Mouse (Mus musculus) lung, postnatal 0 days (tissue): ENCODE results near the gene Pard3. TPM values are rescaled to one million over a fixed set of nuclear protein-coding genes. Genes with fewer than 3 reads are reported as not detected.

Experiments
- ATAC-seq: fragments of 200-750 bp; cut with Nextera tagmentation; 2 replicates; pipeline ENCODE4 v1.8.0; 2017; ENCODE audit warnings: moderate library complexity
- DNase-seq: peaks from one replicate; pipeline ENCODE4 v3.0.0-alpha.2; 2016; ENCODE audit warnings: low spot score
- H3K27ac ChIP-seq: fragments of 300-500 bp; sonication (generic); 2 replicates; pipeline ENCODE4 v1.5.1; 2014; ENCODE audit warnings: antibody characterized with exemption, mild to moderate bottlenecking, low read length, mixed read lengths
- H3K27me3 ChIP-seq: fragments of 300-500 bp; sonication (generic); replicated peaks from 2 replicates; pipeline ENCODE4 v1.6.1; 2014; ENCODE audit warnings: low read length, mixed read lengths; ENCODE audit not compliant: insufficient read depth
- H3K36me3 ChIP-seq: fragments of 300-500 bp; sonication (generic); 2 replicates; pipeline ENCODE4 v1.6.1; 2014; ENCODE audit warnings: low read length, mixed read lengths; ENCODE audit not compliant: insufficient read depth
- H3K4me1 ChIP-seq: fragments of 300-500 bp; sonication (generic); 2 replicates; pipeline ENCODE4 v1.6.1; 2014; ENCODE audit warnings: antibody characterized with exemption, low read depth, low read length, mixed read lengths; ENCODE audit not compliant: insufficient read depth
- H3K4me2 ChIP-seq: fragments of 300-500 bp; sonication (generic); replicated peaks from 2 replicates; pipeline ENCODE4 v1.6.1; 2014; ENCODE audit warnings: low read depth, mild to moderate bottlenecking, low read length, moderate library complexity, mixed read lengths
- H3K4me3 ChIP-seq: fragments of 300-500 bp; sonication (generic); 2 replicates; pipeline ENCODE4 v1.5.1; 2014; ENCODE audit warnings: low read depth, low read length
- H3K9ac ChIP-seq: fragments of 300-500 bp; sonication (generic); replicated peaks from 2 replicates; pipeline ENCODE4 v1.6.1; 2014; ENCODE audit warnings: low read depth, mild to moderate bottlenecking
- H3K9me3 ChIP-seq: fragments of 300-500 bp; sonication (generic); 2 replicates; pipeline ENCODE4 v1.6.1; 2016; ENCODE audit warnings: low read length, mixed read lengths
- CTCF ChIP-seq: IDR thresholded peaks from 2 replicates; pipeline ENCODE4 v1.5.1; 2016; ENCODE audit warnings: antibody characterized with exemption, mild to moderate bottlenecking
- EP300 ChIP-seq: IDR thresholded peaks from 2 replicates; pipeline ENCODE4 v1.6.1; 2016; ENCODE audit warnings: antibody characterized with exemption, mild to moderate bottlenecking, control low read depth
- WGBS: fragments of 180-500 bp; shearing (Covaris S2); extraction: QIAGEN DNeasy Blood & Tissue Kit; methylation state at CpG from one replicate; pipeline ENCODE4 v1.1.7; 2014; 5-methylcytosine and 5-hydroxymethylcytosine counted together
- polyA plus RNA-seq: library from polyadenylated mRNA; unstranded; fragments of >200 nt; fragmentation: Nextera tagmentation; extraction: Ambion mirVana; gene quantifications from 2 replicates; pipeline ENCODE4 v1.2.1, GENCODE M21; 2015

The Pard3 gene
- polyA plus RNA-seq, 1 experiment from 2014 or later = 13.2 TPM

DNA sequence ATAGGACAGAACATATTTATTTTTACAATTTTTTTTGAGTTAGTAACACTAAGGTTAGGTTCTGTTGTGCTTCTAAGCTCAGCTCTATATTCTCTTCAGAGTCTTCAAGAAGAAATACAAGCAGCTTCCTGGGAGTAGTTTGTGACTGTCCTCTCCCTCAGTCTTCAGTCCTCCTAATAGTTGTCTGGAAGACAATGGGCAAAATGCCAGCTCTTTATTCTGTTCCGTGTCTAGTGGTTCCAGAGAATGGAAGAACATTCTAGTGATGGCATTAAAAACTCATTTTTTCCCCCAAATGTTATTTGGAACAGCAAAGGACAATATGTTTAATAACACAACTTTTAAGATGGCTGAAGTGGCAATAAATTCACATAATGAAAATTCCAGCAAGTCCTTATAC lies 163.3 kb downstream of the Pard3 start:
- H3K27ac ChIP-seq = no peak overlapping the region
- peak; percentile 48 for ATAC-seq
- 17% methylated on average over 1 of the region's 1 CpGs for WGBS

GRCm38 (mm10) chr8:127227407-127227806 lies 163.7 kb downstream of the Pard3 start:
- Histone ChIP-seq H3K4me3 (no peak overlapping the region), H3K4me1 (peaks cover 2% of the 10 kb centered on the region; the same call in 1 of the 2 replicates), H3K36me3 (no peaks in the 10 kb centered on the region), H3K27me3 (no peaks in the 10 kb centered on the region), H3K4me2 (no peak overlapping the region), H3K27ac (no peak overlapping the region), H3K9me3 (no peaks in the 10 kb centered on the region), H3K9ac (no peak overlapping the region)
- TF ChIP-seq CTCF (no peak), EP300 (no peak)
- 62% methylated on average over 4 of the region's 4 CpGs for WGBS
- ATAC-seq (peak; percentile 85), DNase-seq (peak; percentile 88)

More for the DNA sequence above, 163.3 kb downstream of the Pard3 start:
- H3K27me3 ChIP-seq = no peaks in the 10 kb centered on the region
- H3K36me3 ChIP-seq = no peaks in the 10 kb centered on the region
- H3K4me3 ChIP-seq = no peak overlapping the region
- H3K9me3 ChIP-seq = no peaks in the 10 kb centered on the region
- TF ChIP-seq CTCF (no peak), EP300 (no peak)
- peaks cover 2% of the 10 kb centered on the region; the same call in 1 of the 2 replicates for H3K4me1 ChIP-seq
- no peak overlapping the region for H3K9ac ChIP-seq
- DNase-seq = peak; percentile 49
- H3K4me2 ChIP-seq = no peak overlapping the region

GRCm38 (mm10) chr8:127229325-127230232 lies 165.9 kb downstream of the Pard3 start:
- Histone ChIP-seq H3K4me2 (no peak overlapping the region), H3K27me3 (no peaks in the 10 kb centered on the region), H3K9me3 (no peaks in the 10 kb centered on the region), H3K27ac (no peak overlapping the region), H3K36me3 (no peaks in the 10 kb centered on the region), H3K9ac (no peak overlapping the region), H3K4me3 (no peak overlapping the region), H3K4me1 (peaks cover 2% of the 10 kb centered on the region; the same call in 1 of the 2 replicates)
- ATAC-seq (no peak), DNase-seq (no peak)
- 75% methylated on average over 14 of the region's 15 CpGs for WGBS
- TF ChIP-seq CTCF (no peak), EP300 (no peak)

GRCm38 (mm10) chr8:127230233-127230595 lies 166.5 kb downstream of the Pard3 start:
- TF ChIP-seq CTCF = no peak
- TF ChIP-seq EP300 = no peak
- no peak for DNase-seq
- Histone ChIP-seq H3K9me3 (no peaks in the 10 kb centered on the region), H3K4me1 (peaks cover 2% of the 10 kb centered on the region; the same call in 1 of the 2 replicates), H3K27ac (no peak overlapping the region), H3K27me3 (no peaks in the 10 kb centered on the region), H3K36me3 (no peaks in the 10 kb centered on the region), H3K4me3 (no peak overlapping the region), H3K9ac (no peak overlapping the region), H3K4me2 (no peak overlapping the region)
- WGBS = 84% methylated on average over 8 of the region's 8 CpGs
- ATAC-seq = no peak

DNA sequence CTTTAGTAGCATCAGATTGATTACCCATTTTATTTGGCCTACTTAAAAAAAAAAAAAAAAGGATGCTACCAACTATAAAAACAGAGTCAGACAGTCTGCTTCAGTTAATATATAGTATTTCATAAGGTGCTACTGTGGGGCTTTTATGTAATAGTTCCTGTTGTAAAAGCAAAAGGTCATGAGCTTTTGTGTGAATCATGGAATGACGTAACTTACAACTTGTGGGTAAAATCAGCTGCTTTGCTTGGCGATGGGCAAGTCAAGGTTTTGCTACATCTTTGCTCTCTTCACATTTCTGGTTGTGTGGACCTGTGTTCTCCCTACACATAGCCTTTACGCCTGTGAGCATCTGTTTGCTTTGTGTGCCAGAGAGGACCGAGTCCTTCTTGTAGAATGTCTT lies 179.7 kb downstream of the Pard3 start:
- ATAC-seq = no peak
- TF ChIP-seq EP300 (no peak), CTCF (no peak)

GRCm38 (mm10) chr8:127243841-127244240 lies 180.1 kb downstream of the Pard3 start:
- TF ChIP-seq EP300 (peak; percentile 21; the same call in 1 of the 2 replicates), CTCF (no peak)
- Histone ChIP-seq H3K36me3 (no peaks in the 10 kb centered on the region), H3K4me1 (no peaks in the 10 kb centered on the region), H3K4me3 (no peak overlapping the region), H3K9ac (no peak overlapping the region), H3K4me2 (no peak overlapping the region), H3K9me3 (no peaks in the 10 kb centered on the region), H3K27me3 (no peaks in the 10 kb centered on the region), H3K27ac (no peak overlapping the region)
- ATAC-seq (no peak), DNase-seq (peak; percentile 44)
- 57% methylated on average over 11 of the region's 11 CpGs for WGBS

More for the DNA sequence above, 179.7 kb downstream of the Pard3 start:
- no peaks in the 10 kb centered on the region for H3K36me3 ChIP-seq
- H3K9ac ChIP-seq = no peak overlapping the region
- H3K4me3 ChIP-seq = no peak overlapping the region
- H3K9me3 ChIP-seq = no peaks in the 10 kb centered on the region
- H3K27me3 ChIP-seq = no peaks in the 10 kb centered on the region
- DNase-seq = peak; percentile 29
- no peaks in the 10 kb centered on the region for H3K4me1 ChIP-seq
- no peak overlapping the region for H3K27ac ChIP-seq
- 82% methylated on average over 4 of the region's 4 CpGs for WGBS
- no peak overlapping the region for H3K4me2 ChIP-seq
